In the genomic region with DNA sequence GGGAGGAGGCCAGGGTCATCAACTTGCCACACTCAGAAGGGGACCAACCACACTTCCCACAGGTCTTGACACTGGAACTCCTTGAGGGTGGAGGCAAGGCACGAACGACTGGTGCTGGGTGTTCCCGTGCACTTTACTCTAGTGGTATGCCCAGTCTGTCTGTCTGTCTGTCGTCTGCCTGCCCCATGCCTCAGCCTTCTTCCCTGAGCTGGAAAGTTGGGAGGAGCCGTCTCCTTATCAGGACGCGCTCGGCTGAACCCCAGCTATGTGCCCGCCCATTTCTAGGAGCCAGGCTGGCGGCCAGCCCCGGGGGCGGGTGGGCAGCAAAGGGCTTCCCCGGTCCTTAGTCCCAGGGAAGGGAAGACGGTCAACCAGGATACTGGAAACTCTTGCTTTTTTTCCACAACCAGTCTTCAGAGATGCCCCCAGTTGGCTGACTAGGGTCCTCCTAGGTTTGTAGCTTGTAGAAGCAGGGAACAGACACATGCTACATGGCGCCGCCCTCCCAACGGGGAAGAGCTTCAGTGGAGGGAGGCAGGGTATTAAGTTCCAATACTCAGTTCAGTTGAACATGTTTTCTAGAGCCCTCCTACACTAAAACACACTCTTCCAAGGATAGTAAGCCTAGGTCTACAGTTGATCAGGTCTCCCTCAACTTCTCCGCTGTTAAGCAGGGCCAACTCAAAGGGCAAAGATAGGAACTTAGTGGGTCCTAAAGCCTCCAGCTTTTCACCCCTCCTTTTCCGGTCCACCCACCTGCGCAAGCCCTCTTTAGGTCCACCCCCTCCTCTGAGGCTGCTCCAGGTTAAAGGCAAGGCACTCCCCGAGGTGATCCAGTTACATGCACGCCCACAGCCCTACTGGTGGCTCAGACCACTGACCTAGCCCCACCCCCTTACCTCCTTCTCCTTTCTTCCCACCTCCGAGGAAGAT, we compare ENCODE assay signal across 8 mouse cellular contexts. TPM values are rescaled to one million over a fixed set of nuclear protein-coding genes. Genes with fewer than 3 reads are reported as not detected.
DNase-seq lines count a peak whose midpoint lies in the region; ATAC-seq lines count a peak whose summit lies in the region.

No protein-coding gene starts in this region.

- peak overlapping the region; percentile 99 for H3K27ac ChIP-seq in heart, embryonic 13.5 days (replicated peaks)
- H3K27ac ChIP-seq in kidney, embryonic 15.5 days, result peak overlapping the region; percentile 98

- no peaks in the 10 kb centered on the region for H3K9me3 ChIP-seq in heart, embryonic 13.5 days
- no peaks in the 10 kb centered on the region for H3K9me3 ChIP-seq in kidney, embryonic 15.5 days (replicated peaks)

- no peaks in the 10 kb centered on the region for H3K27me3 ChIP-seq in heart, embryonic 13.5 days (replicated peaks)
- H3K27me3 ChIP-seq in kidney, embryonic 15.5 days, result no peaks in the 10 kb centered on the region

- H3K4me3 ChIP-seq in heart, embryonic 13.5 days, result peak overlapping the region; percentile 93
- peak overlapping the region; percentile 86 for H3K4me3 ChIP-seq in kidney, embryonic 15.5 days (replicated peaks)

- ATAC-seq in heart, embryonic 13.5 days (ENCODE audit: extremely low read depth, insufficient number of reproducible peaks, low FRiP score, low TSS enrichment), result peak; percentile 59
- ATAC-seq in kidney, embryonic 15.5 days (replicated peaks; ENCODE audit: low FRiP score), result peak; percentile 76
- ATAC-seq in monocyte, adult 5-6 weeks (replicated peaks; ENCODE audit: insufficient number of reproducible peaks, low FRiP score, low TSS enrichment, poor library complexity, severe bottlenecking), result no peak

- peaks cover 52% of the 10 kb centered on the region for H3K36me3 ChIP-seq in heart, embryonic 13.5 days
- peaks cover 21% of the 10 kb centered on the region for H3K36me3 ChIP-seq in kidney, embryonic 15.5 days

- H3K4me2 ChIP-seq in heart, embryonic 13.5 days, result peak overlapping the region; percentile 98
- peak overlapping the region; percentile 93 for H3K4me2 ChIP-seq in kidney, embryonic 15.5 days

- H3K4me1 ChIP-seq in heart, embryonic 13.5 days, result peaks cover 54% of the 10 kb centered on the region
- peaks cover 69% of the 10 kb centered on the region for H3K4me1 ChIP-seq in kidney, embryonic 15.5 days

- WGBS in heart, embryonic 13.5 days, result 2% methylated on average over 23 of the region's 23 CpGs
- WGBS in kidney, embryonic 15.5 days, result 2% methylated on average over 23 of the region's 23 CpGs

- H3K9ac ChIP-seq in heart, embryonic 13.5 days, result peak overlapping the region; percentile 100
- peak overlapping the region; percentile 99 for H3K9ac ChIP-seq in kidney, embryonic 15.5 days

- DNase-seq in R1 (ENCODE audit: low read depth, low spot score), result peak; percentile 98
- DNase-seq in embryo, embryonic 11 days, result peak; percentile 86
- peak; percentile 88 for DNase-seq in lung, postnatal 25 days (ENCODE audit: low spot score)
- DNase-seq in testis, postnatal 10 days (ENCODE audit: low spot score), result peak; percentile 61
- DNase-seq in spleen, adult 12 weeks (ENCODE audit: low spot score), result no peak

RNA-seq across cellular contexts. Expression of gene Smad6, which starts 3.7 kb away (rescaled TPM):
- 18.5 and 19.3 TPM in 2 replicates for polyA plus RNA-seq in heart, embryonic 13.5 days (2015; fragmentation: Nextera tagmentation; extraction: Ambion mirVana)
- polyA plus RNA-seq in kidney, embryonic 15.5 days (2015; fragmentation: Nextera tagmentation; extraction: Ambion mirVana), result 10.6 and 12.3 TPM in 2 replicates
- 0.43 to 2.4 TPM (median 0.86 TPM) in 3 replicates for total RNA-seq in monocyte, adult 5-6 weeks (2017)
